Mouse (Mus musculus) lung, postnatal 10 days (tissue): Measurements from ENCODE around the gene Gm32687.
"Not testable (repeated sequence)": the region's sequence is repeated elsewhere in the genome, so short reads cannot be mapped to it uniquely, and the experiment has no call there.

Experiments used
- DNase-seq: peaks from one replicate; pipeline ENCODE4 v3.0.0; 2021

Gene Gm32687

GRCm38 (mm10) chr10:81863409-81864407, at the start of gene Gm32687:
Gene Gm32687, plus strand, starts transcription at chr10:81863934.
- peak; percentile 1 for DNase-seq

DNA sequence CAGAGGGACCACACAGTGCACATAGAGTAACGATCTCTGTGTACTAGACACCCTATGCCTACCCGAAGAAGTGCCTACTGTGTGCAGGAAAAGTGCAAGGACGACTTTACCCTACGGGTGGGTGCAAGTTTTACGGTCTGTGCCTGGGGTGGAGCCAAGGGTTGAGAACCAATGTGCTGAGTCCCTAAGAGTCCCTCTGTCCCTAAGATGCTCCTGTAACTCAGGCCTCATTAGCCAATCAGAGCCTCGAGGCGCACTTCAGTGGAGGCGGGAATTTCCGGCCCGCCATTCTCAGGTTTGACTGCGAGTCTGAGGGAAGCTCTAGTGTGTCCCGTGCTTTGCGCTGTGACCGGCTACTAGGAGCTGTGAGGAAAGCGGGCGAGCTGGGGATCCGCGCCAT, 17.5 kb upstream of the Gm32687 start:
- not testable (repeated sequence) for DNase-seq

- not testable (repeated sequence) for DNase-seq
These were observed 66.4 kb downstream of the Gm32687 start, which contains the start of gene Zfp781 for GRCm38 (mm10) chr10:81929842-81930743. Gene Zfp781, minus strand, starts transcription at chr10:81930480.
